Mouse (Mus musculus) WW6 (cell line): ENCODE measurements around the gene Nudt3.

Source experiments
- DNase-seq: peaks from one replicate; pipeline ENCODE4 v3.0.0-alpha.2; 2013; ENCODE audit warnings: low read depth, low spot score

The Nudt3 gene

DNA sequence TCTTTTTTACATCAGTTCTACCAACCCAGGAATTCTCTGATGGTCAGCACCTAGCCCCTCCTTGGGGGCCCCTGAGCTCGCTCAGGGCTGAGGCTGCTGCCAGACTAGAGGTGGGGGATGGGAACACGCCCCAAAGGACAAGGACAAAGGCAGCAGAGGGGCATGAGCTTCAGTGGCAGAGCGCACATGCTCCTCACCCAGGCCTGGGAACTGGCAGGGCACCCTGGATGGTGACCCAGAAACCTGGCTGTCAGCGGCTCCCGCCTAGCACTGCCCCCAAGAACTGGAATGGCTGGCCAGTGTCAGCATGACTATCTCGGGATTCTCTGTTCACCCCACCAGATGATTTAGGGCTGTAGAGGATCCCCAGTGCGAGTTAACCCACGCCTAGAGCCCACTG lies 74.1 kb downstream of the Nudt3 start:
- no peak for DNase-seq

DNA sequence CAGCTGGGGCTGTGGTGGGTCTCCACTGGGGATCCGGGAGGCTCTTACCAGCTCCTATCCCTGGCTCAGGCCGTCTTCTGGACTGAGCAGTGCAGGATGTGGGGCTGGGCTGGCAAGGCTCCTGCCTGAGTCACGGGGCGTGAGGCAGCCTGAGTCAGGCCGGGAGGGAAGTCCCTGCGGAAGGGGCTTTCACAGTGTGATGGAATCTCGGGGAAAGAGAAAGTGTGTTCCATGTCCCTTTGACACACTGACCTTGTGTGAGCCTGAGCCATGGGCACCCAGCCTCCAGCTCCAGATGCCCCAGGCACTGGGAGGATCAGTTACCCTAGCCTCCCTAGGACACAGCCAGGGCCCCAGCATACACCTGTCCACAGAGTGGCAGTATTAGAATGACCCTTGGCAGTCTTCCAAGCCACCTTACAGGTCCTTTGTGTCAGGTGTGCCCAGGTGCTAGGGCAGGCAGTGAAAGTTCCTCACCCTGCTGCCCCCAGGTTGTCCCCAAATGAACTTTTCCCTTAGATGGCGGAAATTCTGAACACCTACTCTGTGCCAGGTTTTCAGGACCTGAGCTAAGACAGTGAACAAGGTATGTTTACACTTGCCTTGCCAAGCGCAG lies 75.9 kb downstream of the Nudt3 start:
- no peak for DNase-seq

- no peak for DNase-seq
These were observed 76.7 kb downstream of the Nudt3 start for GRCm38 (mm10) chr17:27546574-27547085.

DNA sequence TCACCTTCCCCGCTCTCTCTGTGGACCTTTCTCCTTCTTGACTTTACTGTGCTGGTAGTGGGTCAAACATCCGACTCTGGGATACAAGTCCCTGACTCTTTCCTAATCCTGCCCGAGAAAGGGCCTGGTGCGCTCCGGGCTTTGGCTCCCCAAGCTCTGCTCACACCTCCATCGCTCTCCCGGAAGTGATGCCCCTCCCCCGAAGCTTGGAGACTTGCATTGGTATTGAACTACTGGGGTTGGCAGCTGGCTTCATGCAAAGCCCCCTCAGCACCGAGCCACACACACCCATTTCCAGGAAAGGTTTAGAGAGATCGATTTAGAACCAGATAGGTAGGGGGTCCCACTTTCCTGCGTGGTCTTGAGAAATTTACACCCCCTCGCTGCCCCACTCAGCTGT lies 77.3 kb downstream of the Nudt3 start:
- no peak for DNase-seq

DNA sequence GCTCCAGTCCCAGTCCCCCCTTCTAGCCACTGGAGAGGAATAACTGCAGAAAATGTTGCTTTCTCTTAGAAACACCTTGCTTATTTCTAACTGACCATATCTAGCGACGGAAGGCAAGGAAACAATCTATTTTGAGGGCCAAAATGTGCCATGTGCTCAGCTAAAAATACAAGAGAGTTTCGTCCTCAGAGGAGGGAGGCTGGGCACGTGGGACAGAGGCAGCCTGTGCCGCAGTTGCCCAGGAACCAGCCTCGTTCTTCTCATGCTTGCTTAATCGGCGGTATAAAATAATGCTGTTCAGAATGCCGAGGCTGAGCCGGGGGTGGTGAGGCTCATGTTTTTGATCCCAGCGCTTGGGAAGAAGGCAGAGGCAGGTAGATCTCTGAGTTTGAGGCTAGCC lies 78.7 kb downstream of the Nudt3 start:
- DNase-seq, result no peak

GRCm38 (mm10) chr17:27541984-27542383 lies 81.3 kb downstream of the Nudt3 start:
- no peak for DNase-seq

GRCm38 (mm10) chr17:27541261-27541660 lies 82.0 kb downstream of the Nudt3 start:
- DNase-seq, result no peak

GRCm38 (mm10) chr17:27534718-27535117 lies 88.6 kb downstream of the Nudt3 start:
- DNase-seq, result peak; percentile 89

- DNase-seq, result no peak
These were observed 89.9 kb downstream of the Nudt3 start for GRCm38 (mm10) chr17:27533354-27533753.

DNA sequence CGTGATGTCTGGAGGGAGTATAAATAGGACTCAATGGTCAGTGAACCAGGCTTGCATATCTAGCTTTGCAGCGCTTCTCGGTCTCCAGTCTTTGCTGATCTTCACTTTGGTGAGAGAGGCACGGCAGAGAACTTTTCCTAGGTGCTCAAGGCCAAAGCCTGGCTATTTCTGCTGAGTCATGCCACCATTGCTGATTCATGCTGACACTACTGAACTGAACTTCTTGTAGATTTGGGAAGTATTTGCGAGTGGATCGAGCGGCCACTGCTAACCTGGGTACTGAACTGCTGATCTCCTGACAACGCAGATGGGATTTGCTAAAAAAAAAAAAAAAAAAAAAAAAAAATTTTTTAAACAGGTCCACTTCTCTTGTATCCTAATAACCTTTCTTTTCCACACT lies 91.2 kb downstream of the Nudt3 start:
- no peak for DNase-seq
